Mouse (Mus musculus) heart, embryonic 13.5 days (tissue): ENCODE results near the gene Caskin1. TPM values are rescaled to one million over a fixed set of nuclear protein-coding genes. Genes with fewer than 3 reads are reported as not detected.

Experiments used
- ATAC-seq: fragments of 200-750 bp; cut with Nextera tagmentation; 2 replicates; pipeline ENCODE4 v1.8.0; 2017; ENCODE audit warnings: moderate TSS enrichment; ENCODE audit not compliant: insufficient number of reproducible peaks, low FRiP score, low TSS enrichment; ENCODE audit errors: extremely low read depth
- H3K27ac ChIP-seq: fragments of 300-500 bp; sonication (generic); replicated peaks from 2 replicates; pipeline ENCODE4 v1.5.1; 2015; ENCODE audit warnings: moderate library complexity, mild to moderate bottlenecking, inconsistent platforms
- H3K27me3 ChIP-seq: fragments of 300-500 bp; sonication (generic); replicated peaks from 2 replicates; pipeline ENCODE4 v1.6.1; 2015; ENCODE audit warnings: mild to moderate bottlenecking, inconsistent platforms
- H3K36me3 ChIP-seq: fragments of 300-500 bp; sonication (generic); 2 replicates; pipeline ENCODE4 v1.6.1; 2015; ENCODE audit warnings: mild to moderate bottlenecking, inconsistent platforms
- H3K4me1 ChIP-seq: fragments of 300-500 bp; sonication (generic); 2 replicates; pipeline ENCODE4 v1.6.1; 2015; ENCODE audit warnings: inconsistent platforms
- H3K4me2 ChIP-seq: fragments of 300-500 bp; sonication (generic); 2 replicates; pipeline ENCODE4 v1.6.1; 2015; ENCODE audit warnings: inconsistent platforms, mild to moderate bottlenecking, moderate library complexity
- H3K4me3 ChIP-seq: fragments of 300-500 bp; sonication (generic); 2 replicates; pipeline ENCODE4 v1.5.1; 2015; ENCODE audit warnings: moderate library complexity, mild to moderate bottlenecking, inconsistent platforms
- H3K9ac ChIP-seq: fragments of 300-500 bp; sonication (generic); 2 replicates; pipeline ENCODE4 v1.6.1; 2015; ENCODE audit warnings: inconsistent platforms, mild to moderate bottlenecking, moderate library complexity
- H3K9me3 ChIP-seq: fragments of 300-500 bp; sonication (generic); 2 replicates; pipeline ENCODE4 v1.6.1; 2016; ENCODE audit warnings: inconsistent platforms
- WGBS: fragments of 180-500 bp; shearing (Covaris S2); methylation state at CpG from one replicate; pipeline ENCODE4 v1.1.7; 2015; ENCODE audit warnings: mixed read lengths; 5-methylcytosine and 5-hydroxymethylcytosine counted together
- polyA plus RNA-seq: library from polyadenylated mRNA; unstranded; fragments of >200 nt; fragmentation: Nextera tagmentation; extraction: Ambion mirVana; gene quantifications from 2 replicates; pipeline ENCODE4 v1.2.1, GENCODE M21; 2015

Gene Caskin1
- polyA plus RNA-seq, 1 experiment from 2014 or later: 0.55 TPM

- Histone ChIP-seq H3K9ac (peak overlapping the region; percentile 97), H3K4me1 (peaks cover 43% of the 10 kb centered on the region), H3K36me3 (peaks cover 48% of the 10 kb centered on the region), H3K27ac (no peak overlapping the region), H3K9me3 (no peaks in the 10 kb centered on the region), H3K4me3 (peak overlapping the region; percentile 95), H3K4me2 (peak overlapping the region; percentile 100), H3K27me3 (no peaks in the 10 kb centered on the region)
- 75% methylated on average over 4 of the region's 4 CpGs for WGBS
- ATAC-seq: no peak
These were observed 15.9 kb upstream of the Caskin1 start for GRCm38 (mm10) chr17:24472512-24472911.

GRCm38 (mm10) chr17:24473612-24474275 lies 14.7 kb upstream of the Caskin1 start, which contains the start of gene Bricd5:
TSS of gene Bricd5 (plus strand) at chr17:24473884.
- Histone ChIP-seq H3K4me2 (peak within 1 kb of the TSS; percentile 100), H3K27ac (no peak within 1 kb of the TSS), H3K9ac (peak within 1 kb of the TSS; percentile 37), H3K9me3 (no peaks in the 10 kb centered on the region), H3K4me1 (peaks cover 52% of the 10 kb centered on the region), H3K4me3 (peak within 1 kb of the TSS; percentile 95; the same call in 1 of the 2 replicates), H3K27me3 (no peaks in the 10 kb centered on the region), H3K36me3 (peaks cover 48% of the 10 kb centered on the region)
- no peak for ATAC-seq
- WGBS: 64% methylated on average over 6 of the region's 6 CpGs

- H3K36me3 ChIP-seq: peaks cover 48% of the 10 kb centered on the region
- H3K27ac ChIP-seq: no peak overlapping the region
- H3K9ac ChIP-seq: peak overlapping the region; percentile 24; the same call in 1 of the 2 replicates
- no peaks in the 10 kb centered on the region for H3K27me3 ChIP-seq
- ATAC-seq: no peak
- H3K9me3 ChIP-seq: no peaks in the 10 kb centered on the region
- H3K4me2 ChIP-seq: no peak overlapping the region
- H3K4me3 ChIP-seq: no peak overlapping the region
- peaks cover 49% of the 10 kb centered on the region for H3K4me1 ChIP-seq
- 73% methylated on average over 5 of the region's 5 CpGs for WGBS
These were observed 13.8 kb upstream of the Caskin1 start for GRCm38 (mm10) chr17:24474557-24474956.

GRCm38 (mm10) chr17:24475586-24475985 lies 12.8 kb upstream of the Caskin1 start:
- ATAC-seq: no peak
- Histone ChIP-seq H3K27me3 (no peaks in the 10 kb centered on the region), H3K9me3 (no peaks in the 10 kb centered on the region), H3K36me3 (peaks cover 48% of the 10 kb centered on the region), H3K4me3 (no peak overlapping the region), H3K4me1 (peaks cover 58% of the 10 kb centered on the region), H3K27ac (no peak overlapping the region), H3K9ac (no peak overlapping the region), H3K4me2 (no peak overlapping the region)
- 88% methylated on average over 6 of the region's 6 CpGs for WGBS

GRCm38 (mm10) chr17:24476022-24476776 lies 12.2 kb upstream of the Caskin1 start:
- 89% methylated on average over 10 of the region's 10 CpGs for WGBS
- 0 out of 2 replicates have a peak overlapping the region, but pooled peaks have one; percentile 29 for H3K9ac ChIP-seq
- no peak for ATAC-seq
- H3K4me2 ChIP-seq: no peak overlapping the region
- H3K36me3 ChIP-seq: peaks cover 48% of the 10 kb centered on the region
- peaks cover 53% of the 10 kb centered on the region for H3K4me1 ChIP-seq
- no peaks in the 10 kb centered on the region for H3K9me3 ChIP-seq
- no peak overlapping the region for H3K4me3 ChIP-seq
- no peaks in the 10 kb centered on the region for H3K27me3 ChIP-seq
- H3K27ac ChIP-seq: no peak overlapping the region

- no peaks in the 10 kb centered on the region for H3K27me3 ChIP-seq
- peaks cover 48% of the 10 kb centered on the region for H3K36me3 ChIP-seq
- 91% methylated on average over 20 of the region's 20 CpGs for WGBS
- H3K4me1 ChIP-seq: peaks cover 41% of the 10 kb centered on the region
- no peaks in the 10 kb centered on the region for H3K9me3 ChIP-seq
- no peak for ATAC-seq
- no peak overlapping the region for H3K27ac ChIP-seq
- peak overlapping the region; percentile 73 for H3K4me2 ChIP-seq
- peak overlapping the region; percentile 90 for H3K9ac ChIP-seq
- H3K4me3 ChIP-seq: peak overlapping the region; percentile 77; the same call in 1 of the 2 replicates
These were observed 11.1 kb upstream of the Caskin1 start for GRCm38 (mm10) chr17:24477053-24477984.

- H3K36me3 ChIP-seq: peaks cover 43% of the 10 kb centered on the region
- H3K4me2 ChIP-seq: peak overlapping the region; percentile 73
- H3K4me1 ChIP-seq: peaks cover 34% of the 10 kb centered on the region
- ATAC-seq: peak; percentile 1; the same call in 1 of the 2 replicates
- peak overlapping the region; percentile 94; the same call in 1 of the 2 replicates for H3K27ac ChIP-seq
- no peaks in the 10 kb centered on the region for H3K27me3 ChIP-seq
- peak overlapping the region; percentile 77 for H3K4me3 ChIP-seq
- 49% methylated on average over 11 of the region's 11 CpGs for WGBS
- H3K9me3 ChIP-seq: no peaks in the 10 kb centered on the region
- peak overlapping the region; percentile 90 for H3K9ac ChIP-seq
These were observed 10.3 kb upstream of the Caskin1 start for GRCm38 (mm10) chr17:24477985-24478600.

- under 1% methylated on average over 48 of the region's 48 CpGs for WGBS
- Histone ChIP-seq H3K9ac (peak within 1 kb of the TSS; percentile 90), H3K4me2 (peak within 1 kb of the TSS; percentile 73), H3K4me1 (peaks cover 26% of the 10 kb centered on the region), H3K27ac (peak within 1 kb of the TSS; percentile 94), H3K9me3 (no peaks in the 10 kb centered on the region), H3K36me3 (peaks cover 37% of the 10 kb centered on the region), H3K27me3 (no peaks in the 10 kb centered on the region), H3K4me3 (peak within 1 kb of the TSS; percentile 77)
- peak; percentile 83 for ATAC-seq
These were observed 9.6 kb upstream of the Caskin1 start, which contains the start of gene Mlst8 for GRCm38 (mm10) chr17:24478663-24479380. TSS of gene Mlst8 (minus strand) at chr17:24479078.

- WGBS: 26% methylated on average over 1 of the region's 1 CpGs
- peak overlapping the region; percentile 73 for H3K4me2 ChIP-seq
- no peaks in the 10 kb centered on the region for H3K9me3 ChIP-seq
- no peaks in the 10 kb centered on the region for H3K27me3 ChIP-seq
- peaks cover 30% of the 10 kb centered on the region for H3K36me3 ChIP-seq
- H3K9ac ChIP-seq: no peak overlapping the region
- H3K4me3 ChIP-seq: peak overlapping the region; percentile 77
- no peak overlapping the region for H3K27ac ChIP-seq
- no peak for ATAC-seq
- H3K4me1 ChIP-seq: peaks cover 20% of the 10 kb centered on the region
These were observed 9.0 kb upstream of the Caskin1 start for GRCm38 (mm10) chr17:24479431-24479830.
